Mouse (Mus musculus) adrenal gland, postnatal 36 days (tissue): ENCODE data around the gene Zfp655. TPM values are rescaled to one million over a fixed set of nuclear protein-coding genes. Genes with fewer than 3 reads are reported as not detected.
A peak's percentile ranks its signal among the peaks of the same experiment; 100 is the strongest.
"Not testable (repeated sequence)": the region's sequence is repeated elsewhere in the genome, so short reads cannot be mapped to it uniquely, and the experiment has no call there.

Experiments used
- DNase-seq, 2 experiments: peaks; one replicate each; pipeline ENCODE4 v3.0.0; 2021; ENCODE audit warnings: mixed read lengths in 1 of 2
- total RNA-seq, 2 experiments: library from RNA; stranded (reverse); gene quantifications; 2 replicates each; pipeline ENCODE4 v1.2.3; 2021

The Zfp655 gene
- total RNA-seq, 2 experiments from 2014 or later, result 50.6 to 68.6 TPM

- no peak for DNase-seq
Measured at GRCm38 (mm10) chr5:145219981-145220380, 11.5 kb upstream of the Zfp655 start.

- peak; percentile 58 to 65 for DNase-seq
Measured at GRCm38 (mm10) chr5:145222840-145223239, 8.7 kb upstream of the Zfp655 start.

- no peak for DNase-seq
Measured at GRCm38 (mm10) chr5:145223395-145223794, 8.1 kb upstream of the Zfp655 start.

- no peak for DNase-seq
Measured at GRCm38 (mm10) chr5:145226453-145226852, 5.1 kb upstream of the Zfp655 start.

GRCm38 (mm10) chr5:145229283-145229682, 2.2 kb upstream of the Zfp655 start:
- not testable (repeated sequence) for DNase-seq

GRCm38 (mm10) chr5:145230641-145231040, 874 bp upstream of the Zfp655 start:
- DNase-seq, result no peak

GRCm38 (mm10) chr5:145231893-145232411, 437 bp downstream of the Zfp655 start:
- DNase-seq, result peak; percentile 58 to 69

- peak in 1 of 2 experiments; percentile 30 for DNase-seq
Measured at GRCm38 (mm10) chr5:145234636-145235035, 3.1 kb downstream of the Zfp655 start.

GRCm38 (mm10) chr5:145249520-145249919, 18.0 kb downstream of the Zfp655 start:
- DNase-seq, result no peak

- DNase-seq, result not testable (repeated sequence)
Measured at GRCm38 (mm10) chr5:145273568-145273967, 42.1 kb downstream of the Zfp655 start.

- DNase-seq, result no peak
Measured at GRCm38 (mm10) chr5:145279948-145280347, 48.4 kb downstream of the Zfp655 start.

- peak; percentile 94 to 96 for DNase-seq
Measured at GRCm38 (mm10) chr5:145280371-145281143, 49.0 kb downstream of the Zfp655 start, which contains the start of gene Zscan25. TSS of gene Zscan25 (plus strand) at chr5:145280500.

- no peak for DNase-seq
Measured at GRCm38 (mm10) chr5:145288382-145288781, 56.9 kb downstream of the Zfp655 start.

- DNase-seq, result no peak
Measured at GRCm38 (mm10) chr5:145290697-145291096, 59.2 kb downstream of the Zfp655 start.

GRCm38 (mm10) chr5:145292398-145292797, 60.9 kb downstream of the Zfp655 start:
- no peak for DNase-seq

Other genes starting within 250 kb of the Zfp655 start
- gene Gm4871, start 199.0 kb upstream of the Zfp655 start, total RNA-seq, result not detected
- gene 1700018F24Rik, start 188.7 kb upstream of the Zfp655 start, total RNA-seq, result not detected
- gene Arpc1a, start 147.9 kb upstream of the Zfp655 start, total RNA-seq, result 100 to 1,000 TPM; 120 to 123 TPM
- not detected for gene Kpna7, start 147.7 kb upstream of the Zfp655 start, total RNA-seq
- 100 to 1,000 TPM; 241 to 271 TPM for gene Arpc1b, start 117.5 kb upstream of the Zfp655 start, total RNA-seq
- gene Pdap1, start 91.5 kb upstream of the Zfp655 start, total RNA-seq, result 10 to 100 TPM; 88.0 to 92.1 TPM
- 100 to 1,000 TPM; 113 to 117 TPM for gene Bud31, start 91.4 kb upstream of the Zfp655 start, total RNA-seq
- gene Ptcd1, start 64.6 kb upstream of the Zfp655 start, total RNA-seq, result 10 to 100 TPM; 22.4 to 31.3 TPM
- 10 to 100 TPM; 19.0 to 19.3 TPM for gene Cpsf4, start 64.5 kb upstream of the Zfp655 start, total RNA-seq
- gene Atp5j2, start 39.7 kb upstream of the Zfp655 start, total RNA-seq, result 100 to 1,000 TPM; 485 to 492 TPM
- 1 to 10 TPM; 7.2 to 9.9 TPM for gene Zkscan14, start 29.8 kb upstream of the Zfp655 start, total RNA-seq
- 10 to 100 TPM; 11.6 to 13.0 TPM for gene Zkscan5, start 27.2 kb upstream of the Zfp655 start, total RNA-seq
- gene Zscan25, start 48.8 kb downstream of the Zfp655 start, total RNA-seq, result 10 to 100 TPM; 15.0 to 15.7 TPM
- gene Cyp3a57, start 113.6 kb downstream of the Zfp655 start, total RNA-seq, result not detected
- not detected for gene Cyp3a16, start 238.0 kb downstream of the Zfp655 start, total RNA-seq